Mouse (Mus musculus): ENCODE data around the gene Slc4a7. TPM values are rescaled to one million over a fixed set of nuclear protein-coding genes. Genes with fewer than 3 reads are reported as not detected.

Gene Slc4a7
- total RNA-seq (2021): 10 to 100 TPM; 16.8 to 23.8 TPM

DNA sequence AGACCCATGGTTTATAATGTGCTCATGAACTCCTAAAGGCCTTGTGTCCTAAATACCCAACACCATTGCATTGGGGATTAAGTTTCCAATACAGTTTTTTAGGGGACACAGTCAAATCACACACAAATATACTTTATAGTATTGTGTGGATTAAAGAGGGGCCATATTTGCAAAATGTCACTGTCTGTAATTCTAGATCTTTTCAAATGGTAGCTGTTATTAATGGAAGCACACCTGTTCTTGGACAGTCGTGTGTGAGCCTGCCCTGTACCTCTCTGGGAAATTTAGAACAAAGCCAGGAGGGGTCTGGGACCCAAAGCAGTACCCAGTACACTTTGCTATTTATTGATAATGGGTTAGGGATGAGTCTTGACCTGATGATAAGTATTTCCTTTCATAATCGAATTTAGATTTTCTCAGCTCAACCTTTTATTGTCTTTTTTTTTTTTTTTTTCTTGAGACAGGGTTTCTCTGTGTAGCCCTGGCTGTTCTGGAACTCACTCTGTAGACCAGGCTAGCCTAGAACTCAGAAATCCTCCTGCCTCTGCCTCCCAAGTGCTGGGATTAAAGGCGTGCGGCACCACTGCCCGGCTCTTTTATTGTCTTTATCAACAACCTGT, at the start of gene Slc4a7:
Slc4a7 (plus strand) TSS at position 570 of the 620 bp plus-strand sequence.
- intact Hi-C loops (cut with DNase I): loop anchor here (5.0 to 10.0 kb wide), 2 partner anchors 70 to 153 kb away; no protein-coding TSS in a partner anchor
- DNase-seq (ENCODE audit: low spot score in 2 of 2): no peak

DNA sequence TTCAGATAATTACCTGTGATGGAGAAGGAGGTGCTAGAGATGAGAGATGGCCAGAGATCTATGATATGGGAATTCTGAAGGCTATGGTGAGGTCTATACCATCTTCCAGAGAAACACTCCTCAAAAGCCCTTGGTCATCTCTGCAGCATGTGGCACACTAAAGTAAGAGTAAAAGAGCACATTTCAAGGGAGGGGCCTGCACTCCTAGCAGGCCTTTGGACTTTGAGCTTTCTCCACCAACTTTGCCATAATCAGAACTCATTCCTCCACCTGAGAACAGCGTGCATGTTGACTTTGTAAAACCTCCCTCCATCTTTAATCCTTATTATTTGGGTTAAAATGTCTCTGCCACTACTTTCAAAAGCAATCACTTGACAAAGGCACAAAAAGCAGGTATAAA, 31.5 kb upstream of the Slc4a7 start:
- intact Hi-C loops (cut with DNase I): no loop called here
- no peak for DNase-seq (ENCODE audit: low spot score in 2 of 2)

DNA sequence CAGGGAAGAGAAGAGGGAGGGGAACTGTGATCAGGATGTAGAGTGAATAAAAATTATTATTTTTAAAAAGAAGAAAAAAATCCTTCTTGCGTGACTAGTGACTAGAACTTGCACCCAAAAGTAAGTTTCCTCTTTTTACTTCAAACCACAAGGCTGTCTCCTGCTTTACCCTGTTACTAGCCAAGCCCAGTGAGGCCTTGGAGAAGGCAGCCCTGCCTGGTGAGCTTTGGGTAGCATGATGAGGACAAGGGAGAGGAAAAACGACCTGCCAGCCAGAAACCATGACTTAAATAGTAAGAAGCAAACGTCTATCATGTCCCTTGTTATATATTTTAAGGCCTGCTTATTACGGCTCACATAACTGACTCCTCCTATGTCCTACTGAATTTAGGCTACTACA, 20.5 kb upstream of the Slc4a7 start:
- intact Hi-C loops (cut with DNase I): no loop called here

DNA sequence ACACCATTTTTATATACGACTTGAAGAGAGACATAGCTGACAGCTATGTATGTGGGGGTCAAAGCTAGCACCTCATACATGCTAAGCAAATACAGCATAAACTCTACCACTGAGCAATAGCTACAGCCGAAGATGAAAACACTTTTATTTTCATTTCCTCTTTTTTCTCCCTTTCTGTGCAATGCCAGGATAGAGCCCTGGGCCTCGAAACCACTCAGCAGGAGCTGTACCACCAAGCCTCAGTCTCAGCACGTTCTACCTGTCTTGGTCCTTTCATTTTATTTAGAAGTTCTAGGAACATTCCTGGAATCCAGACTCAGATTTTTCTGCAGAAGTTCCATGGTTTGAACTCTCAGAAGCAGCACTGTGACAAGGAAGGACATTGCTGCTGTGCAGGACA, 17.3 kb upstream of the Slc4a7 start:
- DNase-seq (ENCODE audit: low spot score in 2 of 2): no peak
- intact Hi-C loops (cut with DNase I): no loop called here

More for the DNA sequence above, 20.5 kb upstream of the Slc4a7 start:
- DNase-seq (ENCODE audit: low spot score in 2 of 2): no peak

DNA sequence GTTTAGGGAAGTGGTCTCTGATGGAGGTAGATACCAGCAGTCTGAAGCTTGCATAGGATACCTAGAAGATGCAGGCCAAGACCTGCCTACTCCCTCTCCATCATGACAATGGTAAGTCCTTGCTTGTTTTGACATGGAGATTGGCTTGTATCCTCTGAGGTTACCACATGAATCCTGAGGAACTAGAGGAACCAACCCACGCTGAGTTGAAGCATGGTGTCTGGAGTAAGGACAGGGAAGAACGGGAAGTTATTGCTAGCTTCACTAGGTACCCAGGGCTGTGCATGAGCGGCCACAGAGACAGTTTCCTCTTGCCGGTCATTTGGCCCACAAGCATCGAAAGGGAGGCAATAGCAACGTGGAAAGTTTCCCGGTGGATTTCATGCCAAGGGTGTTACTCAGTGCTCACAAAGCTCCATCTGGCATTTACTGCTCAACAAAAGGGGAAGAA, 16.0 kb upstream of the Slc4a7 start:
- no peak for DNase-seq (ENCODE audit: low spot score in 2 of 2)

DNA sequence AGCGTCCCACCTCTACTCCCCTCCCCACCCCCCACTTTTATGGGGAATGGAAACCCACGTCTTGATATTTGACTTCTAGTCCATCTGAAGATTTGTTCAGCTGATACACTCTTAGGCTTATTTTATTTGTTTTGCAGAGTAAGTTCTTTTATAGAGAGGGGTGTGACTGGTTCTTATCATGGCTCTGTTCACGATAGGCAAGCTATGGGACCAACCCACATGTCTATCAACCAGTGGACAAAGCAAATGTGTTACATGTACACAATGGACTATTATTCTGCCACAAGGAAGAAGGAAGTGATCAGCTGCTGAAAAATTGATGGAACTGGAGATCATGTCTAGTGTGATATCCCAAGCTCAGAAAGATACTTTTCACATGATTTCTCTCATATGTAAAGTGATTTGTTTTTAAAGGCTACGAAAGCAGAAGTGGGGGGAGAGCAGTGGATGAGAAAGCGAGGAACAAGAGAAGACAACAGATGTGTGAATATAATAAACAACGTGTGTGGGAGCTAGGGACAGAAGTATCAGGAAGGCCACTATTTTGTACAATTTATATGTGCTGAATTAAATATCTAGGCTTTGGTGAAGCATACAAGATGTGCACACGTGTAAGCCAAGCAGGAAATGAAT, 14.7 kb upstream of the Slc4a7 start:
- no peak for DNase-seq (ENCODE audit: low spot score in 2 of 2)
- intact Hi-C loops (cut with DNase I): no loop called here

More for the DNA sequence above, 16.0 kb upstream of the Slc4a7 start:
- intact Hi-C loops (cut with DNase I): no loop called here

DNA sequence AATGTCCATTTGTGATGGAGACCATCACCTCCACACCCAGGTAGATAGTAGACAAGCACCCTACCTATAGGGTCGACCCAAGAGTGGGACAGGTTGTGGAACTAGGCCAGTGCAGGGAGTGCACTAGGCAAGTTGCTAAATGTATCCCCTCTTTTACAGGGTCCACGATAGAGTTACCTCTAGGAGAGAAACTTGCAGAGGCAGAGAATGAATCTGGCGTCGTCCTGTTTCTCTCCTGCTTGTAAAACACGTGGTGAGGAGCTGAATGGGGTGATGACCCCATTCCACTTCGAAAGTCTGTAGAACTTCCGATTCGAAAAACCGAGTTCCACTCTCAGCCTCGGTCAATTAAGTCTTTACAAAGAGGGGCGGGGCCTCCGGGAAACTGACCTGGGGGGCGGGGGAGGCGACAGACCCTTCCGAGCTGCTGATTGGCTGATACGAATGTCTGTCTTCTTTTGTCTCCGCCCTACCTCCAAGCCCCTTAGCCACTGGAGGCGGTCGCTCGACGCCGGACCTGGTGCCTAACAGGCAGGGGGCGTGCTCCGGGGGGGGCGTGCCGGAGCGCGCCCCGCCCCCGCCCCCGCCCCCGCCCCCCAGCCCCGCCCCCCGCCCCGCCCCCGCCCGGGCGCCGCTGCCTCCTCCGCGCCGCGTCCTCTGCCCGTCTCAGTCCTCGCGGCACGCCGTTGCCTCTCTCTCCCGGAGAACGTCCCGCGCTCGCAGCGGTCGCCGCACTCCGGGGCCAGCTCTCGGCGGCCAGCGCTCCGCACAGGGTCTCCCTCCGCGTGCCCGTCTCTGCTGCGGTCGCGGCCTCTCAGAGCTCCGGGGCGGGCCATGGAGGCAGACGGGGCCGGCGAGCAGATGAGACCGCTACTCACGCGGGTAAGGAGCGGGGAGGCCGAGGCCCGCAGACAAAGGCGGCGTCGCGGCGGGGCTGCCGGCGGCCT, 593 bp downstream of the Slc4a7 start:
- DNase-seq (ENCODE audit: low spot score in 2 of 2): peak; percentile 74 to 84
- intact Hi-C loops (cut with DNase I): loop anchor here (5.0 to 10.0 kb wide), 2 partner anchors 70 to 152 kb away; no protein-coding TSS in a partner anchor

DNA sequence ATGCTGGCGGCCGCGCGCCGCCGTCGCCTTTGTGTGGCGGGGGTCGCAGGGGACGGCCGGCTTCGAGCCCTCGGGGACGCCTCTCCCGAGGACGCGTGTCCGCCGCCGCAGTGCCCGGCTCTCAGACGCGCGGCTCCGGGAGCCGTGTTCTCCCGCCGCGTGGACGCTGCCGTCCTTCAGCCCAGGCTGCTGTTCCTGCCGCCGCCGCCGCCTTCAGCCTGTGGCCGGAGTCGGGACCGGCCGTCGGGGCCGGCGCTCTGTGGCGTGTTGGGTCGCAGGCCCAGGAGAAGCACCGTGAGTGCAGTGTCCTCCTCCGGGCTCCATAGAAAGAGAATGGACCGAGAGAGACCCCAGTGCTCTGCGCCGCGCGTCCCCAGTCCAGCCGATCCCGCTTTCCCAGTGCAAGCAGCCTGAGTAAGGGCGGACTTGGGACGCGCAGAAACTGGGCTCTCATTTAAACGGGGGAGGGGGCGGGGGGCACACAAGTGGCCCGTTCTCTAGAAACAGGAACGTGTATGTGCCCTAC, 1.3 kb downstream of the Slc4a7 start:
- intact Hi-C loops (cut with DNase I): loop anchor here (5.0 to 10.0 kb wide), 2 partner anchors 71 to 151 kb away; no protein-coding TSS in a partner anchor
- peak; percentile 55 to 75 for DNase-seq (ENCODE audit: low spot score in 2 of 2)

DNA sequence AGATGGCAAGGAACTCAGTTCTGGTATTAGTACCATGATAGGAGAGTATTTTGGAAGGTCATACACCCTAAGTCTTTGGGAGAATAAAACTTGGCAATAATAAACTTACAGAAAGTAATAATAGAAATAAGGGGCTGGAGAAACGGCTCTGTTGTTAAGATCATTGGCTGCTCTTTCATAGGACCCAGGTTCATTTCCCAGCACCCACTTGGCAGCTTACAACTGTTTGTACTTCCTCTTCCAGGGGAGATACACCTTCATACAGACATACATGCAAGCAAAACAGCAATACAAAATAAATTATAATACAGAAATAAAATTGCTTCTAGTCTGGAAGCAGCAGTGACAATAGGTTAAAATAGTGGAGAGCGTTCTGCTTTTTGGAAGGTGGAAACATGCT, 2.6 kb downstream of the Slc4a7 start:
- no peak for DNase-seq (ENCODE audit: low spot score in 2 of 2)
- intact Hi-C loops (cut with DNase I): loop anchor here (5.0 to 10.0 kb wide), 2 partner anchors 72 to 150 kb away; no protein-coding TSS in a partner anchor

DNA sequence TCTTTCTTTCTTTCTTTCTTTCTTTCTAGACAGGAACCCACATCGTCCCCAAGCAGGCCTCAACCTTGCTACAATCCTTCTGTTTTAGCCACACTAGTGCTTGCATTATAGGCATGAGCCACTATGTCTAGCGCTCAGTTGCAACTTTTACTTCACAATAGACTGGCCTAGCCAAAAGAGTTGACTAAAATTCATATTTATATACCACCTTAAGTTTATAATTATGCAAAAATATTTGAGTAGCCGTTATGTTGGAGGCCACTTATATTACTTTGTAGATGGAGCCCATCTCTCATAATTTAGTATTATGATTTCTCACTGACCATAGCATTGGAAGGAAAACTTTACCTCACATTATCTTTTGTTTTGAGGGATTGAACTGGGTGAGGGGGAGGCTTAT, 3.0 kb downstream of the Slc4a7 start:
- DNase-seq (ENCODE audit: low spot score in 2 of 2): no peak
- intact Hi-C loops (cut with DNase I): loop anchor here (10.0 kb wide), 1 partner anchor 150 kb away; no protein-coding TSS in a partner anchor

DNA sequence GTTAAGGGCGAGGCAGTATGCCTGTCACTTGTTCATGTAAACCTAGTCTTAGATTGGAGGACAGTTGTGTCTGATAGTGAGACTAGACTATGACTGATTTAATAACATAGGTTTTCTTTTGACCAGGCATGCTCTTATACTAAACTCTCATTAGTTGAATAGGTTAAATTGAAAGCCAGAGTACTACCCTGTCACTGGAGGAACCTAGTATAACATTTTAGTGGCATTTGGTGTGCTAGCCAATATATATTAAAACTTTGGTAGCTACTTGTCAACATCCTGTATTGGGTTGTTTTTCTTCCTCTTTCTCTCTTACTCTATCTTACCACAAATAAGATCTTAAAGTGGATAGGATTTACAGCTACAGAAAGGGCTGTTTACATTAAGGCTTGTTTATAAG, 4.3 kb downstream of the Slc4a7 start:
- no peak for DNase-seq (ENCODE audit: low spot score in 2 of 2)
- intact Hi-C loops (cut with DNase I): loop anchor here (10.0 kb wide), 1 partner anchor 148 kb away; no protein-coding TSS in a partner anchor

DNA sequence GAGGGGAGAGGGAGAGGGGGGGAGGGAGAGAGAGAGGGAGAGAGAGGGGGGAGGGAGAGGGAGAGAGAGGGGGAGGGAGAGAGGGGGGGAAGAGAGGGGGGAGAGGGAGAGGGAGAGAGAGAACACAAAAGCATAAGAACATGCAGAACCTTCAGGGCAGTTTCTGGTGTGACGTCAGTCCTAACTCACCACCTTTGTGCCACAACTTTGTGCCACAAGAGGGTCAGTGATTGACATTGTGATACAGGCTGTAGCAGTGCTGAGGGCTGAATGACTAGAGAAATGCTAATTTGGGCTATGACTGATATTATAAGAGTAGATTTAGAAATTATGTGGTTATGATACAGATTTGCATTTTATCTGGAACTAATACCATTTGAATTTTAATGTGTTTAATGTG, 5.0 kb downstream of the Slc4a7 start:
- intact Hi-C loops (cut with DNase I): loop anchor here (10.0 kb wide), 1 partner anchor 148 kb away; no protein-coding TSS in a partner anchor

DNA sequence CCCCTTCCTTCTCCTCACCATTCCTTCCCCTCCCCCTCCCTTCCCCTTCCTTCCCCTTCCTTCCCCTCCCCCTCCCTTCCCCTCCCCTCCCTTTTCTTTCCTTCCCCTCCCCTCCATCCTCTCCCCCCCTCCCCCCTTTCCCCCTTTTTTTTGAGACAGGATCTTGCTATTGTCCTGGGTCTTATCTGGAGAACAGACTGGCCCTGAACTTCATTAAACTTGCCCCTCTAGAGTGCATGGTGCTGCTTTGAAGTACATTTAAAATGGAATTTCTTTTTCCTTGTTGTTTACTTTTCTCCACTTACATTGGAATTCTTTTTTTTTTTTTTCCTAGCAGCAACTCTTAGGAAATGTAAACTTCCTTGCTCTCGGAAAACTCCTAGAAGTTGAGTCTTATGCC, 6.9 kb downstream of the Slc4a7 start:
- no peak for DNase-seq (ENCODE audit: low spot score in 2 of 2)
- intact Hi-C loops (cut with DNase I): loop anchor here (10.0 kb wide), 1 partner anchor 146 kb away; no protein-coding TSS in a partner anchor

More for the DNA sequence above, 5.0 kb downstream of the Slc4a7 start:
- DNase-seq (ENCODE audit: low spot score in 2 of 2): no peak

DNA sequence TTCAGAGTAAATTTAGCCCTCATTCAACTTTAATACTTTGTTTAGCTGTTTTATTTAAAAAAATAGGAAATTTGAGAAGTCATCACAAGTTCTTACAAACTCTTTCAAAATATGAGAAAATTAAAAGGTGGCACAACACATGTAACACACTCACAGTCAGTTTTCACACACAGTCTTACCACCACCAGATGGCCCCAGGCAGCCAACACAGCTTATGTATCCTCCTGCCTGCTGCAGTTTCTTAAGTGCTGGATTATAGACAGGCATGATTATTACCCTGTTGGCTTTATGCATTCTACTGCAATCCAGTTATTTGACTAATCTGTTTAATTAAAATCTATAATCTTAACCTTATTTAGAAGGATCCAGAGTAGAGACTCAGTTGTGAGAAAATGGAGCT, 12.1 kb downstream of the Slc4a7 start:
- no peak for DNase-seq (ENCODE audit: low spot score in 2 of 2)
- intact Hi-C loops (cut with DNase I): no loop called here

DNA sequence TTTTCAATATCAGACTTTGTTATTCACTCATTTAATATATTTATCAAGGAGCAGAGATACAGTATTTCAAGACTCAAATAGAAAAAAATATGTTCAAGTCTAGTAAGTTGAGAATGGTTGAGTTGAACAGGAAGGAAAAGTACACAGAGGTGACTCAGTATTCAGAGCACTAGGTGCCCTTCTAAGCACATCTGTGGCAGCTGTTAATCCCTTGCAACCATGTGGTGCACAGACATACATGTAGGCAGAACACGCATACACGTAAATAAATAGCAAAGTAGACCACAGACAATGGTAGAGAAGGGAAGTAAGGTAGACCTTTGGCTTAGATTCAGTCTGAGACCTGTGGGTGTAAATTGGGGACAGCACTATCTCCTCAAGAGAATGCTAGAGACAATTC, 13.7 kb downstream of the Slc4a7 start:
- no peak for DNase-seq (ENCODE audit: low spot score in 2 of 2)
- intact Hi-C loops (cut with DNase I): no loop called here

DNA sequence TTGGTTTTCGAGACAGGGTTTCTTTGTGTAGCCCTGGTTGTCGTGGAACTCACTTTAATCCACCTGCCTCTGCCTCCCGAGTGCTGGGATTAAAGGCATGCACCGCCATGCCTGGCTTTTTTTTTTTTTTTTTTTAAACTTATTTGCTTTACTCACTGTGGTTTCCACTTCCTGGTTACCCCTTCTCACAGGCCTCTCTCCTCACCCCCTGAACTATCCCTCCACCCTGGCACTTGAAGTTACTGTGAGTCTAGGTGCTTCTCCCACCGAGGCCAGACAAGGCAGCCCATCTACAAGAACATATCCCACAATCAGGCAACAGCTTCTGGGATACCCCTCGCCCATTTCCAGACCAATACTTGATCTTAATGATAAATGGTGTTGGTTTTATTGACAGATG, 14.8 kb downstream of the Slc4a7 start:
- intact Hi-C loops (cut with DNase I): no loop called here
- DNase-seq (ENCODE audit: low spot score in 2 of 2): no peak

DNA sequence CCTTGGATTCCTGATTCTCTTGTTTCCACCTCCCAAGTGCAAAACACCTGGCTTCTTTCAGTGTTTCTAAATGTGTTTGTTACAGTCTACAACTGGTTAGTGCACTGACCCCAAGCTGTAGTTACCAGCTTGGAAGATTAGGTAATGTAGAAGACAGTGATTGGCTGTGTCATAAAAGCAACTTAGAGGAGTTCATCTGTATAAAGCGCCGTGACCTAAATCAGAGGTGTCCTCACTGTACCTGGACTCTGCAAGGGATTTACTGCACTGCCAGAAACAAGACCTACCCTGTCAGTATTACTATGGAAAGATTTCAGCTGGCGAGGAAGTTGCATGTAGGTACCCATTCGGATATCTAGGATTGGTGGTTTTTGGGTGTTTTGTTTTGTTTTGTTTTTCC, 16.5 kb downstream of the Slc4a7 start:
- DNase-seq (ENCODE audit: low spot score in 2 of 2): no peak
- intact Hi-C loops (cut with DNase I): no loop called here

DNA sequence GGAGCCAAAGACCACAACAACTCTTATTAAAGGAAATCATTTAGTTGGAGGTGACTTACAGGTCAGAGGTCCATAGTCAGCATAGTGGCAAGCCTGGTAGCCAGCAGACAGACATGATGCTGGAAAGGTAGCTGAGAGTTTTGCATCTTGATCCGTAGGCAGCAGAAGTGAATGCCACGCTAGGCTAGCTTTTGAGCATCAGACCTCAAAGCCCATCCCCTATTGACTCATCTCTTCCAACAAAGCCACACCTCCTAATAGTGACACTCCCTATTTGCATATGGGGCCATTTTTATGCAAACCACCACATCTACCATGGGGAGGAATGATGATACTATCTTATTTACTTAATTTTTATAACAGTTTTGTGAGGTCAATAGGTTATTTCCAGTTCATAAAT, 79.1 kb downstream of the Slc4a7 start:
- intact Hi-C loops (cut with DNase I): no loop called here
- no peak for DNase-seq (ENCODE audit: low spot score in 2 of 2)

DNA sequence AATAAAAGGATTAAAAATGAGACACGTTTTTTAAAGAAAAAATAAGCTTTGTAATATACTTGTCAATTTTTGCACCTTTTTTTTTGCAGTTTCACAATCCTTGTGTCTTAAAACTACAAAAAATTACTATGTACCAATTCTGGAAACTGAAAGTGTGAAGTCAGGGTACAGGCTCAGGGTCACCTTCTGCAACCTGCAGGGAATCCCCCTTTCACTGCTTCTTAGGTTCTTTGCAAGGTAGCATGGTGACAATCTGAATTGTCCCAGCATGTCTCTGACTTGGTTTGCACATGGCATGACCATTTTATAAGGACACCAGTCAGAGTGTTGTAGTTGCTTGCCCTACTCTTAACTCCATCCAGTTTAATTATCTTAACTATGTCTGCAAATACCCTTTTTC, 82.1 kb downstream of the Slc4a7 start:
- no peak for DNase-seq (ENCODE audit: low spot score in 2 of 2)
- intact Hi-C loops (cut with DNase I): no loop called here

DNA sequence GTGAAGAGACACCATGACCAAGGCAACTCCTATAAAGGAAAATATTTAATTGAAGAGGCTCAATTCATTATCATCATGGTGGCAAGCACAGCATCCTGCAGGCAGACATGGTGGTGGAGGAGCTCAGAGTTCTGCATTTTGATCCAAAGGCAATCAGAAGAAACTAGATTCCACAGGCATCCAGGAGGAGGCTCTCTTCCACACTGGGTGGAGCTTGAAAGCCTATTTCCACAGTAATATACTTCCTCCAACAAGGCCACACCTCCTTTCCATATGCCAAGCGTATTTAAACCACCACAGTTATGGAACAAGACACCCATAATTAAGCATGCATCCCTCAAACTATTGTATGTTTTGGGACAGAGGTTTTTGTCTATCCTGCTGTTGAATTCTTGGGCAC, 84.9 kb downstream of the Slc4a7 start:
- intact Hi-C loops (cut with DNase I): no loop called here
- no peak for DNase-seq (ENCODE audit: low spot score in 2 of 2)

Data from left cerebral cortex, postnatal 36 days (tissue).